Mouse (Mus musculus): ENCODE measurements at regions not wholly inside any gene's neighbourhood (a gene's known extent, or its start where the extent isn't known, plus 50 kb on each side); places are given as distances from the start of the nearest gene placed in this dataset.
"Not testable (repeated sequence)": the region's sequence is repeated elsewhere in the genome, so short reads cannot be mapped to it uniquely, and the experiment has no call there.

- in situ Hi-C loops (cut with MboI; ENCODE audit: low sequenced_read_pairs), result loop anchor here (25.0 kb wide), 1 partner anchor 792 kb away; no protein-coding TSS in a partner anchor
These were observed 54.4 kb upstream of the Lrpprc start for GRCm38 (mm10) chr17:84844950-84845349.

GRCm38 (mm10) chr17:84846141-84846540 lies 55.6 kb upstream of the Lrpprc start:
- in situ Hi-C loops (cut with MboI; ENCODE audit: low sequenced_read_pairs), result loop anchor here (25.0 kb wide), 1 partner anchor 791 kb away; no protein-coding TSS in a partner anchor

- in situ Hi-C loops (cut with MboI; ENCODE audit: low sequenced_read_pairs), result loop anchor here (25.0 kb wide), 1 partner anchor 789 kb away; no protein-coding TSS in a partner anchor
These were observed 57.9 kb upstream of the Lrpprc start for GRCm38 (mm10) chr17:84848385-84849030.

GRCm38 (mm10) chr17:84849031-84849405 lies 58.4 kb upstream of the Lrpprc start:
- in situ Hi-C loops (cut with MboI; ENCODE audit: low sequenced_read_pairs), result loop anchor here (25.0 kb wide), 1 partner anchor 788 kb away; no protein-coding TSS in a partner anchor

GRCm38 (mm10) chr17:84850464-84850863 lies 59.9 kb upstream of the Lrpprc start:
- in situ Hi-C loops (cut with MboI; ENCODE audit: low sequenced_read_pairs), result loop anchor here (10.0 kb wide), 1 partner anchor 254 kb away; no protein-coding TSS in a partner anchor

- in situ Hi-C loops (cut with MboI; ENCODE audit: low sequenced_read_pairs), result loop anchor here (10.0 kb wide), 1 partner anchor 254 kb away; no protein-coding TSS in a partner anchor
These were observed 60.3 kb upstream of the Lrpprc start for GRCm38 (mm10) chr17:84850893-84851292.

- in situ Hi-C loops (cut with MboI; ENCODE audit: low sequenced_read_pairs), result loop anchor here (10.0 kb wide), 1 partner anchor 248 kb away; no protein-coding TSS in a partner anchor
These were observed 66.4 kb upstream of the Lrpprc start for GRCm38 (mm10) chr17:84856971-84857370.

GRCm38 (mm10) chr17:84858830-84859229 lies 68.2 kb upstream of the Lrpprc start:
- in situ Hi-C loops (cut with MboI; ENCODE audit: low sequenced_read_pairs), result loop anchor here (10.0 kb wide), 1 partner anchor 246 kb away; no protein-coding TSS in a partner anchor

- in situ Hi-C loops (cut with MboI; ENCODE audit: low sequenced_read_pairs), result loop anchor here (10.0 kb wide), 1 partner anchor 245 kb away; no protein-coding TSS in a partner anchor
These were observed 69.3 kb upstream of the Lrpprc start for GRCm38 (mm10) chr17:84859916-84860315.

- in situ Hi-C loops (cut with MboI; ENCODE audit: low sequenced_read_pairs), result no loop called here
These were observed 70.2 kb upstream of the Lrpprc start for GRCm38 (mm10) chr17:84860835-84861234.

GRCm38 (mm10) chr17:84864231-84864630 lies 73.6 kb upstream of the Lrpprc start:
- in situ Hi-C loops (cut with MboI; ENCODE audit: low sequenced_read_pairs), result not testable (repeated sequence)

- in situ Hi-C loops (cut with MboI; ENCODE audit: low sequenced_read_pairs), result no loop called here
These were observed 74.6 kb upstream of the Lrpprc start for GRCm38 (mm10) chr17:84865158-84865557.

GRCm38 (mm10) chr17:84865566-84865965 lies 75.0 kb upstream of the Lrpprc start:
- in situ Hi-C loops (cut with MboI; ENCODE audit: low sequenced_read_pairs), result no loop called here

- in situ Hi-C loops (cut with MboI; ENCODE audit: low sequenced_read_pairs), result no loop called here
These were observed 78.6 kb upstream of the Lrpprc start for GRCm38 (mm10) chr17:84869074-84869722.

GRCm38 (mm10) chr17:84873554-84873953 lies 83.0 kb upstream of the Lrpprc start:
- in situ Hi-C loops (cut with MboI; ENCODE audit: low sequenced_read_pairs), result no loop called here

GRCm38 (mm10) chr17:84874494-84874893 lies 82.0 kb upstream of the Ppm1b start:
- in situ Hi-C loops (cut with MboI; ENCODE audit: low sequenced_read_pairs), result no loop called here

GRCm38 (mm10) chr17:84875031-84875430 lies 81.5 kb upstream of the Ppm1b start:
- in situ Hi-C loops (cut with MboI; ENCODE audit: low sequenced_read_pairs), result no loop called here

GRCm38 (mm10) chr17:84876037-84876436 lies 80.5 kb upstream of the Ppm1b start:
- in situ Hi-C loops (cut with MboI; ENCODE audit: low sequenced_read_pairs), result no loop called here

- in situ Hi-C loops (cut with MboI; ENCODE audit: low sequenced_read_pairs), result no loop called here
These were observed 79.2 kb upstream of the Ppm1b start for GRCm38 (mm10) chr17:84877176-84877863.

- in situ Hi-C loops (cut with MboI; ENCODE audit: low sequenced_read_pairs), result no loop called here
These were observed 78.7 kb upstream of the Ppm1b start for GRCm38 (mm10) chr17:84877864-84878224.

GRCm38 (mm10) chr17:84878316-84878715 lies 78.2 kb upstream of the Ppm1b start:
- in situ Hi-C loops (cut with MboI; ENCODE audit: low sequenced_read_pairs), result no loop called here

Data from CH12F3 (cell line).